Mouse (Mus musculus): Measurements from ENCODE around the gene Mprip. TPM values are rescaled to one million over a fixed set of nuclear protein-coding genes. Genes with fewer than 3 reads are reported as not detected.

Gene Mprip
- polyA plus RNA-seq, 2 experiments from 2014 or later = 21.3 to 29.6 TPM

- ATAC-seq = no peak
Measured at GRCm38 (mm10) chr11:59769307-59769706, 108.2 kb downstream of the Mprip start.

DNA sequence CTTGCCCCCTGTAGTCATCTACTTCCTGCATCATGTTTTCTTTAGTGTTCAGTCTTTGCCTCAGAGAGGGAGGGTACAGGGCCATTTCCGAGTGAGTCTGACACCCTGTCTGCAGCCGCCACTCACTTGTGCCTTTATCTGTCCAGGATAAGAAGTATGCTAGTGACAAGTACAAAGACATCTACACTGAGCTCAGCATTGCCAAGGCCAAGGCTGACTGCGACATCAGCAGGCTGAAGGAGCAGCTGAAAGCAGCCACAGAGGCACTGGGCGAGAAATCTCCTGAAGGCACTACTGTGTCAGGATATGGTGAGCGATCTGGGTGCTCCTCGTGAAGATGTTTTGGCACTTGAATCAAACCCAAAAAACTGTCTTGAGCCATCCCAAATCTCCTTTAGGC, 108.6 kb downstream of the Mprip start:
- no peak for ATAC-seq

GRCm38 (mm10) chr11:59770753-59771152, 109.6 kb downstream of the Mprip start:
- no peak for ATAC-seq

GRCm38 (mm10) chr11:59772291-59772690, 111.2 kb downstream of the Mprip start:
- no peak for ATAC-seq

GRCm38 (mm10) chr11:59772902-59773301, 111.8 kb downstream of the Mprip start:
- no peak for ATAC-seq

GRCm38 (mm10) chr11:59774522-59774921, 113.4 kb downstream of the Mprip start:
- ATAC-seq = no peak

GRCm38 (mm10) chr11:59775435-59776148, 114.5 kb downstream of the Mprip start:
- ATAC-seq = no peak

DNA sequence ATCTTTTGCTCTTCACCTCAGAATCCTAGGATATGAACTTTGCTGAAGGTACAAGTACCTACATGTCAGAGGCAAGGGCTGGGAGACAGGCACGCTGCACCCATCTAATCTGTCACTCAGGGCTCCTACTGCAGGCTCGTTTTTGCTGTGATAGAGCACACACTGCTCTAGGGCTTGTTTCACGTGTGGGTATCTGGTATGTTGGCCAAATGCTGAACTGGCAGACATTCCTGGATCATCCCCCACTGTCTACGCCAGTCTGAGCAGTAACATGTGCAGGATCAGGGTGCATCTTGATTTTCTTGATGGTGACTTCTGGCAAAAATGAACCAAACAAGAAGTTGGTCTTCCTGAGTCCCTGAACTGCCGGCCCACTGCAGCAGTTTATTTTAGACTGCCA, 116.2 kb downstream of the Mprip start:
- no peak for ATAC-seq

- peak; percentile 77 for ATAC-seq
Measured at GRCm38 (mm10) chr11:59778181-59778873, 117.2 kb downstream of the Mprip start.

GRCm38 (mm10) chr11:59778874-59779223, 117.7 kb downstream of the Mprip start:
- no peak for ATAC-seq

DNA sequence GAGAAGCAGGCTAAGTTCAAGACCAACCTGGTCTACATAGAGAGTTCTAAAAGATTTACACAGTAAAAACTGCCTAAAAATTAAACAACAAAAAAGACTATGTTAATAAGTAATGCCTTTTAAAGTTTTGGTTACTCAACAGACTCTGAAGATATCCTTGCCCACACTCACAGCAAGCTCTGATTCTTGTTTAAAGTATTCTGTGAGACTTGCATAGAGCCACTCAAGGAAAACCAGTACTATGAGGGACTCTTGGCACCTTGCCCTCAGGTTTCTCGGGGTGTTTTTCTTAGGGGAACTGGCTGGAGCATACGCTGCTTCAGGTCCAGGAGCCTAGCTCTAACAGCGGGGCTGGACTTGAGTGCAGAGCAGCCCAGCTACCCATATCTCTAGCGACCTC, 118.3 kb downstream of the Mprip start:
- ATAC-seq = no peak

DNA sequence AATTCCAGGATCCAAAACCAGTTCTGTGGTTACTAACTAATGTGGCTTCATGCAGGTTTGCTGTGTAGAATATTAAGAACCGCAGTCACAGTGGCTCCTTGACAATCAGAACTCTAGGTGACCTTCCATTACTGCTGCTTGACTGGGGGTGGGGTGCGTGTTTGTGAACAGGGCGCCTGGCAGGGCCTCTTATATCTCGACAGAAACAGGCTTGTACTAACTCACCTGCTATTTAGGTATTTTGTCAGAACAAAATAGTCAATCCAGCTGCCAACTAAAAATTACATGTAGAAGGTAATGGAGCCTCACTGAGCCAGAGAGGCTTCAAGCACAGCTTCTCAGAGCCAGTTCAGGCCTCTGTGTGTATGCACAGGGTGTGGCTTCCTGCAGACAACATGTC, 119.1 kb downstream of the Mprip start:
- no peak for ATAC-seq

DNA sequence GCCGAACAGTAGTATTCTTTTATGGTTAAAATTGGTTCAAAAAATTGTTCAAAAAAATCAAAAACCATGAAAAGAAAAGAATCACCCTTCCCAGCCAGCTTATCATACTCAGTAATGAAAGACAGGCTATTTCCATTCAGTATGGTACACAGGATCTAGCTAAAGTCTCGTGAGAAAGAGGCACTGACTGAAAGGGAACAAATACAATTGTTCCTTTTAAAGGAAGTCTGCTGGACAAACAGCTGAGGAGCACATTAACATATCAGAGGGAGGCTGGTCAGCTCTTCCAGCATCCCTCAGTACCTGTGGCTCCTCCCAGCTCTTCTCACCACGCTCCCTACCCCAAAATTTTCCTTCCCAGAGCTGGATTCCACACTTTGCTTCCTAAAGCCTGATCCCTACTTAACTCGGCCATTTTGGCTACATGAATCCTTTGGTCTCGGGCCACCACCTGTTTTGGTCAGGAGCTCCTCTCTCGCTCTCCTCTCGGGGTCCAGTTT, 121.0 kb downstream of the Mprip start:
- no peak for ATAC-seq

DNA sequence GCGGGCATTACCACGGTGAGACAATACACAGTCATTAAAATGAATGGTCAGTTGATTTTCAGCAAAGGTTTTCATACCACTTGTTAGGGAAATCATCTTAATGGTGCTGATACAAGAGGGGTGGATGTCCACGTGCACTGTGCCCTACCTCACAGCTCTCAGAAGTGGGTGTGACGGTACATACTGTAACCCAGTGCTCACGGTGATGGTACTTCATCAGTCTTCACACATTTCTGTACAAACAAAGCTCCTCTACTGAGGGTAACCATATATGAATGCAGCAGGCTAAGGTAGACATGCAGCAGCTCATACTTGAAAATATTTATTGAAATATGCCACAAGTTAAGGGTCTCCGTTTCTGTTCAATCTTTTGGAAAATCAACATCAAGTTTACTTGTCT, 122.5 kb downstream of the Mprip start:
- no peak for ATAC-seq

DNA sequence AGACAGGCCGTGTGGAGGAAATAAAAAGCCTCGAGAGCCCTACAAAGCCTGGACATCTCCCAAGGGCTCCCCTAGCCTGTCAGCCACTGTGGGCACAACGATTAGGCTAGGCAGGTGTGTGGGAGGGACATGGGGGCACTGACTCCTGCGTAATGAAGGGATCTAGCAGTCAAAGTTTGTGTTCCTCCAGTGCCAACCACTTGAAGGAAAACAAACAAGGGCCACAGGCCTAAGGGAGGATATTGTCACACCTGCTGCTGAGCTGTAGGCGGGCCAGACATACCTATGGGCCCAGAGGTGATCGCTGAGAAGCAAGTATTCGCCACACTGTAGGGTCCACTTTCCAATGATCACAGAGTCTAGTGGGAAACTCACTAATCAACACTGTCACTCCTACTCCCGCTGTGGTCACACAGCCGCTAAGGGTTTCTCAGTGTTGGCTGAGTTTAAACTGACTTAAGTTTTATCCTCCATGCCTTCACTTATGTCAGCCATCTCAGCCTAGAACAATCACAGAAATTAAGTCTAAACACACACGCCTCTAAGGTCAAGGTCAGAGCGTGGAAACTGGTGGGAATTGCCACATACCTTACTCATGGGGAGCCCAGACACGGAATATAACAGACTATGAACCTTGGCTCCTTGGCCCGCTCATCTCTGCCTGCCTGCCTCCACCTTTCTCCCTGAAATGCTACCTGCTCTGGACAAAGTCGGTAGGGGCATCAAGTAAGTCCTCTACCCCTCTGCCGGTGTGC, 125.5 kb downstream of the Mprip start:
- ATAC-seq = no peak

GRCm38 (mm10) chr11:59787199-59787781, 126.2 kb downstream of the Mprip start, which contains the start of gene Pld6:
TSS of gene Pld6 (minus strand) at chr11:59787645.
- no peak for ATAC-seq

- ATAC-seq = no peak
Measured at GRCm38 (mm10) chr11:59789311-59789710, 128.2 kb downstream of the Mprip start.

GRCm38 (mm10) chr11:59793390-59793789, 132.3 kb downstream of the Mprip start:
- ATAC-seq = no peak

GRCm38 (mm10) chr11:59800412-59800811, 139.3 kb downstream of the Mprip start:
- no peak for ATAC-seq

DNA sequence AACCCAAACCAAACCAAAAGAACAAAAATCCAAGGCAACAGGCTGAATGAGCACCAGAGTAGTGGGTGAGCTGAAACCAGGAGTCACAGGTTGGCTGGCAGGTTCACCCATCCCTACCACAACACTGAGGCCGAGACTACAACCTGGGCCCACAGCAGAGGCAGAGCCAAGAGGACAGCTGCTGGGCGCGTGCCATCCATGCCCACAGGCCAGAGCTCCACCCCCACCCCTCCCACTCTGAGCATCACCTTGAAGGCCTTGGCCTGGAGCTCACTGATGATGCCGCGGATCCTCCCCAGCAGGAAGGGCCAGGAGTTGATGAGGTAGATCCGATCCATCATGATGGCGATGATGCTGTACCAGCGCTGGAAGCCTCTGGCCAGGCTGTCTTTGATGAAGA, 140.8 kb downstream of the Mprip start:
- ATAC-seq = no peak

DNA sequence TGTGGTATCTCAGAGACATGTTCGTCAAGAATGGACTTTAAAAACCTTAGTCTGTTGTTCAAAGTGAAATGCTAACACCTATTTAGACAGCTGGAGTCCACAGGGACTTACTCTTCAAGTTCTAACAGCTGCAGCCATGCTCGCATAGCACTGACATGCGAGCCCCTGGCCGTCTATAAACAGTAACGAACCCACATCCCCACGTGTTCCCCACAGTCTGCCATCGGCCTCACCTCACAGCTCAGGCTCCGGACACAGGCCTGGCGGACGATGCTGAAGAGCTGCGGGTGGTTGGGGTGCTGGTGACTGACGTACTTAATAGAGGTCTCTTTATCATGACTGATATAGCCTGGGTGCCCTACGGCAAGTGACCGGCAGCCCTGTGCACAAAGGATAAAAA, 142.4 kb downstream of the Mprip start:
- ATAC-seq = no peak

DNA sequence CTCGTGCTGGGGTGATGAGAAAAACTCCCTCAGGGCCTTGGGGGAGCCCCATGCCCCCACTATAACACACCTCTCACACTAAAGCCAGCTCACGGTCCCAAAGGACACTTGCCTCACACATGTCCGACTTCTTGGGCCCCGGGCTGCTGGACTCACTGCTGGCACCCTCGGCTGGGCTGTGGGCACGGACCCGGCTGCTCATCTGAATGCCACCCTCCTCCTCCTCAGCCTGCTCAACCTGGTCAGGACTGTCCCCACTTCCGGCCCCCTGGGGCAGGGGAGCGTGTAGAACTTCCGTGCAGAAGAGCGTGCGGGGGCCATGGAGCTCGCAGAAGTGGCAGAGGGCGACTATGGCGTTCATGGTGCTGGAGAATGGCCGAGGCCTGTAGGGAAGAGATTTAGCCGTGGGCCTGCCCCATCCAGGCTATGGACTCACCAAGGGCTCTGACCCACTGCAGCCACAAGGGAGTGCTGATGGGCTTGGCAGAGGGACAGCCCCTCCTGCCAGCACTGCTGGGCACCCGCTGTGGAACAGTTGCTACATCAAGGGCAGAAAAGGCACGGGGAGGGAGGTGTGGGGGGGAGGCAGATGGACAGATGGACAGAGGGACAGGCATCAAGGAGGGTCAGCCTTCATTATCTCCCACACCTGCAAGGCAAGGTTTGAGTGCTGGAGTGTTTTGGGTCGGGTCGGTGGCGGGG, 143.5 kb downstream of the Mprip start:
- no peak for ATAC-seq

Data from CD4-positive, CD25-positive, alpha-beta regulatory T cell, adult 4 months (primary cell).